Mouse (Mus musculus): ENCODE measurements around the gene Xpc.

Xpc gene

DNA sequence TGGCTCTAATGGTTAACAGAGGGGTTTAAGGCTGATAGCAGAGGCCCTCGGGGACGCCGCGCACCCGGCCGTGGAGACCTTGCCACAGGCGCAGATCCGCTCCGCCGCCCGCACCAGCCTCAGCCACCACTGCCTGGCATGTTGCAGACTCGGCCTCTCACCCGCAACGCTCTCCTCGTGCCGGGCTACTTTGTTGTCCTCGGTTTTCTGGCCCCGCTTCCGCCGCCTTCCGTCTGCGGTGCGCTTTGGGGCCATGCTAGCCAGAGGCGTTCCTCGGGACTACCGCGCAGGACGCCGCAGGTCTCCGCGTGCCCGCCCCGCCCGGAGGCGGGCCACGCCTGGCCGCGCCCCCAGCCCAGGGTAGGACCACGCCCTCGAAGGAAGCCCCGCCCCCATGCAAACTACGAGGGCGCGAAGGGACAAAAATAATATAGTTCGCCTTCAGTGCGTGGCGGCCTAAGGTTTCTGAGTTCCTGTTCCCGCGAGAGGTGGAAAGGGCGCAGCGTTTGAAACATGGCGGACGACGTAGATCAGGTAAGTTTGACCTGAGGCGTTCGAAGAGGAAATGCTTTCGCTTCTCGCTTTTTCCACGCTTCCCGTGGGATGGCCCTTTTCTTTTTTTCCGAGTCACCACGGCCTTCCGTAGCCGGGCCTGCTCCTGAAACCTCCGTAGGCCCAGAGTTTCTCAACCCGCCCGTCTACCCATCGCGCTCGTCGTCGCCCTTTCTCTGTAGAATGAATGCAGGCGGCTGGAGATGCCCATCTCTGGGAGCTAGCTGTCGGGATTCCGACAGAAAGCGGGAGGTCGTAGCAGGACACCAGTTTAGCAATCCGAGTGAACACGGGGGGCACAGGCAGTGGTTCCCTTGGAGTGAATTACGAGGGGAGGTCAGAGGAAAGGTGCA, at the start of gene Xpc, which contains the start of gene Lsm3:
Xpc (minus strand) TSS at position 344 of the 905 bp plus-strand sequence.
Lsm3 (plus strand) TSS at position 384 of the 905 bp plus-strand sequence.
- DNase-seq (ENCODE audit: low spot score in 2 of 2), result peak; percentile 95 to 97

DNA sequence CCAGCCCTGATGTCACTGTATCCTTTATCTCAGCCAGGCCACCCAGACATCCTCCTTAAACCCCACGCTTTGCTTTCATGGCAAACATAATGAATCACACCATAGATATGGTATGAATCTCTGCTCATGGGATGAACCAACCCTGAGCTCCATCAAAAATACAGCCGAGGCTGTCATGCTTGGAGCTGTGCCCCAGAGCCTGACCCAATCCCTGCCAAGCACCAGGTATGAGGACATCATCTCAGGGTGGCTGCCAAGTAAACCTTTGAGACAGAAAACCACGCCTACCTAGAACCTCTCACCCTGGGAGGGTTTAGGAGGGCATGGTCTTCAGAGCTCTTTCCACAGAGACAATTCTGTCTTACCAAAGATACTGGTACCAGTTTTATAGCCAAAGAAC, 47.3 kb upstream of the Xpc start:
- no peak for DNase-seq (ENCODE audit: low spot score in 2 of 2)

GRCm38 (mm10) chr6:91560186-91560585, 44.5 kb upstream of the Xpc start:
- DNase-seq (ENCODE audit: low spot score in 2 of 2), result no peak

DNA sequence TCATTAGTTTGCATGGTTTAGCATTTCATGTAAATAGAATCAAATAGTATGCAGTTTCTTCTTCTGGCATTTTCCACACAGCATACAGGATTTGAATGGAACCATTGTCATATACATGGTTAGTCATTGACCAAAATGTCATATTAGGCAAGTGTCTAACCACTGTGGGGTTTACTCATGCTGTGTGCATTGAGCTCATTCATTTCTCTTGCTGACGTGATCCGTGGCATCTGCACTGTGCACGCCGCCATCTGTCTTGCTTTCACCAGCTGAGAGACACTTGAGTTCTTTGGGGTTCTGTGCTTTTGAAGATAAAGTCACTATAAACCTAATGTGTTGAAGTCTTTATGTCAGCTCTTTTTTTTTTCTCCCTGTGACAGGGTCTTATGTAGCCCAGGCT, 43.7 kb upstream of the Xpc start:
- DNase-seq (ENCODE audit: low spot score in 2 of 2), result peak; percentile 56 to 58

- DNase-seq (ENCODE audit: low spot score in 2 of 2), result no peak
These were observed 42.9 kb upstream of the Xpc start for GRCm38 (mm10) chr6:91558565-91558964.

- no peak for DNase-seq (ENCODE audit: low spot score in 2 of 2)
These were observed 37.0 kb upstream of the Xpc start for GRCm38 (mm10) chr6:91552693-91553092.

GRCm38 (mm10) chr6:91551671-91552070, 36.0 kb upstream of the Xpc start:
- DNase-seq (ENCODE audit: low spot score in 2 of 2), result no peak

DNA sequence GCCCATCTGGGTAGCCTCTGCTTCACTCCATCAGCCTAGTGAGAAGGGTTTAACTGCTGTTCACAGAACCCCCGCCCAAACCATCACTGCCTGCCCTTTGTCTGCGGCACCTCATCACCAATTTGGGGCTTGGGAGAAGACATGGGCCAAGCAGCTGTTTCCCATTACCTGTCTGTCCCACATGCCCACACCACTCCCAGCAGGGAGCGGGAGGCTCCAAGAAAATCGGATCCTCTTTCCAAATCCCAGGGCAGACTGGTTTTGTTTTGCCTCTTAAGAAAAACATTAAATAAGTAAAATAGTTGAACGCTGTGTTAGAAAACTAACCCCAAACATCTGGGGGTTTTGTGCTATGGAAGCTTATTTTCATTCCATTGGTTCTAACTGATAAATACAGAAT, 33.9 kb upstream of the Xpc start:
- DNase-seq (ENCODE audit: low spot score in 2 of 2), result no peak

DNA sequence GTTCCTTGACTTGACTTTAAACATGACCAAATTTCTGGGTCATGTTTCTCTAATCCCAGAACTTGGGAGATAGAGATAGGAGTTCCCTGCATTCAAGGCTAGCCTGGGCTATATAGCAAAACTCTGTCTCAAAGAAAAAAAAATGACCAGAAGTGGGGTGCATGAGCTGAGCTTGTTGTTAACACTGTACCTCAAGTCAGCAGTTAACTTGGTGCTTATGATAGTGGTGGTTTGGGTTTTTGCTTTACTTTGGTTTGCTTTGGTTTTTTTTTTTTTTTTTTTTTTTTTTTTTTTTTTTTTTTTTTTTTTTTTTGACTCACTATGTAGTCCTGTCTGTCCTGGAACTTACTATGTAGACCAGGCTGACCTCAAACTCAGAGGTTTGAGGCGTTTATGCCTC, 31.6 kb upstream of the Xpc start:
- DNase-seq (ENCODE audit: low spot score in 2 of 2), result no peak

DNA sequence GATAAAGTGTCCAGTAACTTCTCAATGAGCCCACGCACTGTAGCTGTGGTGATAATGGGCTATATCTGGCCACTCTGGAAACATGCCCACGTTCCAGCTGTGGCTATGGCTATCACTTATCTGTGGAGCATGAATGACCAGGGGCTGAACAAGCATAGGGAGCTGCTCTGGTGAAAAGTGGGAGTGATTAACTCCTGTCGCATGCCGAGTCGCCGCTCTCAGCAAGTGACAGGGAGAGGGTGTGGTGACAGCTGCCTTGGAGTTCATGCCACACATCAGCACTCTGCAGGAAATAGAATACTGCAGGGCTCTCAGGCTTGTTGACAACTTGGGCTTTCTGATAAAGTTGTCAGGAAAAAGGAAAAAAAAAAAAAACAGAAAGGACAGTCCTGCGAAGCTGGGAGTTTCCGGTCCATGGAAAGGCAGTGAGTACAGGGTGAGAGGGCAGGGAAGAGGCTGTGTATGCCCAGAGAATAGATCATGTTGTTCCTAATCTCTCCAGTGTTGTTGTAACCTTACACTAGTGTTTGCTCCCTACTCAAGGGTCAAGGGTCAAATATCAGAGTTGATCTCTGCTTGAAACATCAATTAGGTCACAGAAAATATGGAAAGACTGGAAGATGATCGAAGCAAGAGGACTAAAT, 30.7 kb upstream of the Xpc start:
- DNase-seq (ENCODE audit: low spot score in 2 of 2), result no peak

- DNase-seq (ENCODE audit: low spot score in 2 of 2), result no peak
These were observed 27.4 kb upstream of the Xpc start for GRCm38 (mm10) chr6:91543056-91543455.

- DNase-seq (ENCODE audit: low spot score in 2 of 2), result no peak
These were observed 25.6 kb upstream of the Xpc start for GRCm38 (mm10) chr6:91541276-91541675.

- no peak for DNase-seq (ENCODE audit: low spot score in 2 of 2)
These were observed 20.5 kb upstream of the Xpc start for GRCm38 (mm10) chr6:91536047-91536765.

DNA sequence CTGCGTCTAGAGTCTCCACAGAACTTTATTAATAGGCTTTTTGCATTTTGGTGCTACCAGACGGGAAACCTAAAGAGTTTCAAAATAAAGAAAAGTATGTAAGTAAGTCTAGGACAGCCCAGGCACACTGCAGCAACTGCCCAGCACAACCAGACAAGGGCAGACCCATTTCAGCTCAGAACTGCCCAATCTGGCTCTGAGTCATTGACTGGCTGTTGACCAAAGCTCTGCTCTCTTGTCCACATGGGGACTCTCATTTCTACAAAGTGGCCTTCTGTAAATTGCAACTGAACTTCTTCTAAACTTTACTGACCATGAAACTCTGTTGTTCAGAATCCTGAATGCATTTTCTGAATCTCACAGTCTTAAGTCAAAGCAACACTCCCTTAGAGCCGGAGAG, 19.5 kb upstream of the Xpc start:
- no peak for DNase-seq (ENCODE audit: low spot score in 2 of 2)

GRCm38 (mm10) chr6:91534268-91534667, 18.6 kb upstream of the Xpc start:
- DNase-seq (ENCODE audit: low spot score in 2 of 2), result no peak

DNA sequence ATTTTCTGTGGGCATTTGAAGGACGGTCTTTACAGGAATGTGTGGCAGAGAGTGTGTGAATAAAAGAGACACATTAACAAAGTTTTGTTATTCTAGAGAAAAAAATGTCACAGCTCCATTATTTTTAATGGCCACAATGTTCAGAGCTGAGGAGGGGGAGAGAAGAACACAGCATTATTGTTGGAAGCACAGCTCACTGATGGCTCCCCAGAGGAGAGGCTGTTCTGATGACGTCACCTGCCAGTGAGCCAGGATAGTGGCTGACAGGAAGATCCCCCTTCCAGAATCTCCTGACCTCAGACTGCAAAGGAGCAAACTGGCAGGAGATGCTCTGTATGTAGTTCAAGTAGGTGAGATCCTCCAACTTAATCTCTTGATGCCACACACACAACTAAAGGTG, 18.1 kb upstream of the Xpc start:
- DNase-seq (ENCODE audit: low spot score in 2 of 2), result no peak

DNA sequence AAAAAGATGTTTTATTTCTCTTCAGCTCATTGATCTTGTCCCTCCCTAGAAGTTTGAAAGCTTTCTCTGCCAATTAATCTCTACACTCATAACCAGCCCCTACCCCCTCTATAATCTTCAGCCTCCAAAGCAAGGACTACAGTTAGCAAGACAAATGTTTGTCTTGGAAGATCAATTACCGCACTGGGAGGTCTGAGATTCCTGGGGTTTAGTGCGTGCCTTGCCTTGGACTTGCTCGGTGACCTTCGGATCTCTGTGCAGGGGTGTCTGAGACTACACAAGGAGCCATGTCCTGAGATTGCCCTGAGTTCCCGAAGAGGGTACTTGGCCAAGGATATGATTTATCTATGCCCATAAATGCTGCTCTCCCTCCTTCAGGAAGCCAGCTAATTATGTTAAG, 17.7 kb upstream of the Xpc start:
- DNase-seq (ENCODE audit: low spot score in 2 of 2), result no peak

DNA sequence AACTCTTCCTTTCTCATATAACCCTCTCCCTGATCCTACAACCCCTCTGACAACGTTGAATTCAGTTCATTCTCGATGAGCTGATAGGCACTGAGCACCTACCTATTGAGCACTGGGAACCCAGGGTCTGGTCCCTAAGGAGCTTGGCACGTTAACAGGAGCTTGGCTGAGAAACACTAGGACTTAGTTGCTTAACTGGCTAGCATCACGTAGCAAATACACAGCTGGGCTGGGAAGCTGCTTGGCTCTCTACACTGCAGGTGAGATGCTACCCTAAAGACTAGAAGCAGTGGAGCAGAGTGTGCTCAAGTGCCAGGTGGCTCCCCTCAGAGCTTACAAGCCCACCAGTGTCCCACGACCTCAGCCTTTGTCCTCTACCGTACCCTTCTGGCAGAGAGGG, 17.0 kb upstream of the Xpc start:
- DNase-seq (ENCODE audit: low spot score in 2 of 2), result no peak

GRCm38 (mm10) chr6:91531276-91531675, 15.6 kb upstream of the Xpc start:
- DNase-seq (ENCODE audit: low spot score in 2 of 2), result no peak

DNA sequence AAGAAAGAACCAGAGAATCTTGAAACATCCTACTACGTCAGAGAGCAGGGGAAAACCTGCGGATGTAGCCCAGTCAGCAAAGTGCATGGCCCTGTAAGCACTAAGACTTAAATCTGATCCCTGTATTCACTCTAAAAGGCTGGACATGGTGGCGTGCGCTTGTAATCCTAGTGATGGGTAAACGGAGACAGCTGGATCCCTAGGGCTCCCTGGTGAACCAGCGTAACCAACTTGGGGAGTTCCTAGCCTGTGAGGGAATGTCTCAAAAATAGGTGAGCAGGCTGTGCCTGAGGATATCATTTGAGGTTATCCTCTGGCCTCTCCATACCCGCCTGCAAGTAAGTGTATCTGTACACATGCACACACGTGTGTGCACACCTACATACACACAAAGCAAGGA, 15.0 kb upstream of the Xpc start:
- no peak for DNase-seq (ENCODE audit: low spot score in 2 of 2)

DNA sequence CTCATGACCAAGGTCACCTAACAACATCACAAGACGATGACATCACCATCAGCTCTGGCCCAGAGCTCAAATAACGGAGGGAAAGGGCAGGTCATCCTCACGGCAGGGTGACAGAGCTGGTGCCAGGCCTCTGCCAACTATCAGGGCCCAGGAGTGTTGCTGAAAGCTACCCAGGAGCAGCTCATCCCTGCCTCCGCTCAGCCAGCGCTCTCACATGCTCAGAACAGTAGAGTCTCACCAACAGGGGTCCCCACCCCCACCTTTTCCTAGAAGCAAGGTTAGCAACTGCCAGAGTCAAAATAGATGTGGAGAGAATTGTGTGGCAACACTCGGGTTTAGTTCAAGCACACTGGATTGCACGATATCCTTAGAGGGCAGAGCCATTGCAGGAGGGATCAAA, 12.6 kb upstream of the Xpc start:
- DNase-seq (ENCODE audit: low spot score in 2 of 2), result no peak

DNA sequence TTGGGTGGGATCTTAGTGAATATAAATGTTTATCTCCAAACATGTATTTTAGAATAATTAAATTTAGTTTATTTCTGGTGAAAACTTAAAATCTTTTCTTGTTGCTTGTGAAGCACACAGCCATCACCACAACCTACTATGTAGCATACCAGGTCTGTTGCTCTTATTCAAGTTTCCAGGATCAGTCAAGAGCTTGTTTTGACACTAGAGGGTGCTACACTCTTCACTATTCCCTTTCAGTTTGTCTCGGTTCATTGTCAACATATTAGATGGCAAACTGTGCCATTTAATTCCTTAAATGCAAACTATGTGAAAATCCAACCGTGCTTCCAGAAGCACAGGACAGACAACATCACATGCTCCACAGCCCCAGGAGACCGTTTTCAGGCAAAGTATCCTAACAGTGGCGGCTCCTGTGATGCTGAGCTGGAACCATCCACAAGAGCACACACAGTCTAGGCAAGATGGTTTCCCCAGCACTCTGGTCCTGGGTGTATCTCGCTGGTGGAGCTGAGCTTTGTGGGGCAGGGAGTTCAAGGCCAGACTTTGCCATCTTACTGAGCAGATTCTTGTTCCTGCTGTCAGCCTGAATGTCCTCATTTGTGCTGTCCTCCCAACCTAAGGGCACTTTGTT, 11.7 kb upstream of the Xpc start:
- no peak for DNase-seq (ENCODE audit: low spot score in 2 of 2)

All from right cerebral cortex, postnatal 36 days (tissue).